Mouse (Mus musculus): Measurements from ENCODE around the gene Lrp2. TPM values are rescaled to one million over a fixed set of nuclear protein-coding genes. Genes with fewer than 3 reads are reported as not detected.
A peak's percentile ranks its signal among the peaks of the same experiment; 100 is the strongest.

Lrp2 gene
- polyA plus RNA-seq, 3 experiments from 2014 or later = not detected

DNA sequence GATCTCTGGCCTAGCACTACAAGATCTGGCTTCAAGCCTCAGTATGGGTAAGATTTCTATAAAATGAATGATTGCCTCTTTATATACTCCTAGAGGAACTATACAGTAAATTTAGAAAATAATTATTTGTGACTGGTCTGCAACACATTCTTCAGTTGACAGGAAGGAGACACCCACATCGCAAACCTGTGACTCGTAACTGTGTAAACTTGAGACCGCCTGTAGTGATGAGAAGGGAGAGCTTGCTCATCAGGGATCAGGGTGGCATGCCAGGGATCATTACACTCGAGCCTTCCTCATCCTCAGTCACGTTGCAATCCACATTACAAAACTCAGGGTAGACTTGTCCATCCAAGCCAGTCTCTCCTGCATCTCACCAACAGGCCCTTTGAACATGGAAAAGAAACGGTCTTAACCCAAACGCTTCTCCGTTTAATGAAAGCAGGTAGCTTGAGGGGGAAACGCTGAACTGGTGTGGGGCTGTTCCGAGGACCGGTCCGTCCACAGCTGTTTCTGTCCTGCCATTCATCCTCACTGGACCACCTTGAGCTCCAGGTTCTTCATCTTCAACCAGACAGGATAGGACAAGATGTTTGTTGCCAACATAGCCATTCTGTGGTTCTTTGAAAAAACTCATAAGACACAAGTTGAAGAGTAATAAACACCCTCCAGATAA, 189.0 kb downstream of the Lrp2 start:
- no peak for ATAC-seq

DNA sequence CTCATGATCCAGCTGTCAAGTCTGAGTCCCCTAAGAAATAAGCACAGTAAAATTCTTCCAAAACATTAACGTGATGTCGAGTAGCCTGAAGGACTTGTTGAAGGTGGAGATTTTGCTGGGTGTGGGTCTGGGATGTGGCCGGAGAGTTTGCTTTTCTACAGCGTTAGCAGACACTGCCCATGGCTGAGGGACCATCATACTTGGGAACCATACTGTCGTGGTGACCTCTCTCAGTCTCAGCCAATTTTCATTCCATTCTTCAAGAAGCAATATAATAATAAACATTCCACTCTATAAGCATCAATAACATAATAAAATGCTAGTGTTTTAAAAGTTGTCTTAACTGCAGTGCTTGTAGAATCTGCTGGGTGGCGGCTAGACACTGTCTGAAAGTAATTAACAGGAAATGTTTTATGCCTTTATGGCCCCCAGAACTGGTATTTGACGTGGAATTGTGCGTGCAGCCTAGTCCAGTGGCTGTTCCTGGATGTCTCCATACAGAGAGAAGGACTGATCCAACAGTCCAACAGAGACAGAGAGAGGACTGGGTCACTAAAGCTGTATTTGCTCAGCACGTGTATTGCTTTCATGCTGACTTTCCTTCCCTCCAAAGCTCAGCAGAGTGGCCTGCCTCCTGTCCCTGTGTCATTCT, 190.1 kb downstream of the Lrp2 start:
- ATAC-seq = no peak

DNA sequence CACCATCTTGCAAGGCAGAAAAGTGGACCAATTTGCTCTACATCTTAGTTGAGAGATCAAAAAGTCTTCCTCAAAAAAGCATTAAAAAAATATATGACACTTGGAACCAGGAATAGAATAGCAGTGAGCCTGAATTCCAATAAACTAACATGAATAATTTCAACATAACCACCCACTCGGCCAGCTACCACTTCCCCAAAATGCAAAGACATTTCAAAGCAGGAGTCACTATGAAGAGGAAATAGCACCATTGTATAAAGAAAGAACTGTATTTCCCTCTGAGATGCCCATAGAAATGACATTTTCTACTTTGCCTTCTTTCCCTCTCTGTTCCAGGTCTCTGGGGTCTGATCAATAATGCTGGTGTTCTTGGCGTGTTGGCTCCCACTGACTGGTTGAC, 191.9 kb downstream of the Lrp2 start:
- ATAC-seq = no peak

DNA sequence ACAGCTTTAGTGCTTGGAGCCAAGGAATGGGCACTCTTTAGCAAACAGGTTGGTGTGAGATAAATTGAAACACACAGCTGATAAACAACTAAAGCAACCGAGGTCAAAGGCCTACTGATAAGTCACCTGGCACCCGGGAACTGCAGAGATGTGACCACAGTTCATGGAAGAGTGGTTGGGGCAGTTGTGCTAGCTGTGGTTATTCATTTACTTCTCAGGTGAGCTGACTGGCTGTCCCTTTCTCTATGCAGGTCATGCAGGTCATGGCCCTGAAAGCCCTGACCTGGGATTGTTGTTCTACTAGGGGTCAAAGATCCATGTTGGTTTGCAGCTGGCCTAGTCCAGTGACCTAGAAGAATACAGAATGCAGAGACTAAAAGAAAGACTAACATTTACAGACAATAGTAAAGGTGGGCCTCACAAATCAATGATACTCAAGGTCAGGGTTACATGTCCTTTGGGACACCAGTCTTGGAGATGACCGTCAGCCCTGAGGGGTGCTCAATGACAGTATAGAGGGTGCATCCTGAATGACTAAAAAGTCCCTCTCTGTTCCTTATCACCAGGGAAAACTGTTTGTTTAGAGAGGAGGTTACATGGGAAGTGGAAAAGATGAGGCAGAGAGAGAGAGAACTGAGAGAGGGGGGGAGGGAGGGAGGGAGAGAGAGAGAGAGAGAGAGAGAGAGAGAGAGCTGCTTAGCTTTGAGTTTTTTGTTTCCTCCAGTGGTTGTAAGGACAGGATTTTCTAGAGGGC, 199.6 kb downstream of the Lrp2 start:
- ATAC-seq = no peak

DNA sequence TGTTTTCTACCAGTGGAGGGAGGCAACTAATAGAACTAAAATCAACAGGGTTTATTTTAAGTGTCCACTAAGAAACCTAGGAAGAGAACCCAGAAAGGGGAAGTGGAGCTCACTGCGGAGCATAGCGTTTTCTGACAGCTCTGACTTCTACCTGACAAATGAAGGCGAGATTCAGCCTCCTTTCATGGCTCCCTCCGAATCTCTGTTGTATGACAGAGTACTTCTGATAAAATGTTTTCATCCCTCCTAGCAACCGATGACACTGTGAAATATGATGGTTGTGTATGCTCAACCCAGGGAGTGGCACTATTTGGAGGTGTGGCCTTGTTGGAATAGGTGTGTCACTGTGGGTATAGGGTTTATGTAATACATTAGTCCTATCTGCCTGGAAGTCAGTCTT, 203.0 kb downstream of the Lrp2 start:
- ATAC-seq = no peak

DNA sequence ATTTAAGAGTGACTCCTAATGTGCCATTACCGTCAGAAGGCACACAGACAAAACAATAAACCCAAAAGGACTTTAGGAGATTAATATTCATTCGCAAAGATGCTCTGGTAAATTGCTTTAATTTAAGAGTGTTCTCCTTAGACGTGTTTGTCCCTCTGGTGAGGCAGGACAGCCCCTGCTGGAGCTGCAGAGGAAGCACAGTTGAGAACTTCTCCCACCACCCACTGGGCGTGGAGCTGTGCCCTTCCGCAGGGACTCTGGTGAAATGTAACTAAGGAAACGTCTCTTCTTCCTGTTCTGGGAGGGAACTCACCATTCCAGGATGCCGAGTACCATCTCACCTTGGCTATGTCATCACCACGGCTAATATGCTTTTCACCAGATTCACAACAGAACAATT, 204.1 kb downstream of the Lrp2 start:
- no peak for ATAC-seq

DNA sequence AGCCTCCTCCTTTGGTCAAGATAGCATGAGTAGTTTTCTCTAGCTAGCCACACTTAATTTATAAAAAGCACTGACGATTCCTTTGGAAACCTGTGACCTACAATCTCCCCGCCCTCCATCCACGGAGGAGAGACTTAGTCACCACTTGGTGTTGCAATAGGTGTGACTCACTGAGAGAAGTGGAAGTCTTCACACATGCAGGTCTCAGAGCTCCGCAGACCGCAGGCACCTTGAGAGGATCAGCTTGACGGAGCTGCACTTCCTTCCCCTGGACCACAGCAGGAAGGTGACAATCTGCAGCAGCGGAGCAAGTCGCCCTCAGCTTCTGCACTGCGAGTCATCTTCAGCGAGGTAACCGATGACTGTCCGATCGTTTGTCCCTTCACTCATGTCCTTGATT, 205.6 kb downstream of the Lrp2 start, which contains the start of gene Dhrs9:
Gene Dhrs9 (plus strand): TSS at position 165 of the 400 bp plus-strand sequence.
- peak; percentile 48 for ATAC-seq

DNA sequence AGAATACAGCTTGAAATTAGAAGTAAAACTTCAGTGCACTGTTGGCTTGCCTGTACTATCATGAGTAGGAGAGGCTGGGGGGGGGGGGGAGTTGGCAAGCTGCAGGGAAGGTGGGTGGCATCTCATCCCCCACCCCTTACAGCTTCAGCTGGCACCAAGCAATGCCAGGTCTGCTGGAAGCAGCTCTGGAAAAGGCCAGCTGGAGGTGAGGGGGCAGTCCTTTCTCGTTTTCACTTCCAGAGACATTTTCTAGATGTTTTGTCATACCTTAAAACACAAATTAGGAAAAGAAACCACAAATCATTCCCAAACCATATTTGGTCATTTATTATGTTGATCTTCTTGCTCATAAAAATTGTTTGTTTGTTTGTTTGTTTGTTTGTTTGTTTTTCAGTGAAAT, 206.1 kb downstream of the Lrp2 start:
- ATAC-seq = no peak

DNA sequence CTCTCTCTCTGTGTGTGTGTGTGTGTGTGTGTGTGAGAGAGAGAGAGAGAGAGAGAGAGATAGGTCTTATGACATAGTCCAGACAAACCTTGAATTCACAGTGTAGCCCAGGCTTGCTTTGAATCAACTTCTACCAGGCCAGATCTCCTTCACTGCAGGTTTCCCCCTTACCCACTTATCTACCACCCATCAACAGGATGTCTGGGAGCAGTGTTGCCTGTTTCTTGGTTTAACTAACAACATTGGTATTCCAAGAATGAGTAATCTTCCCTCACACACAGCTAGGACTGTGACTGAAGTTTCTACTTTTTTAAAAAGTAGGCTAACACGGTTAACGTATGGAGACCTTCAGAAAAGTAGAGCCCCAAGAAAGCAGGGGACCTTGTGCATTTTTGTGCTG, 209.1 kb downstream of the Lrp2 start:
- no peak for ATAC-seq

Other genes with a start within 250 kb of the Lrp2 start
- not detected for gene Abcb11, start 243.4 kb downstream of the Lrp2 start, polyA plus RNA-seq (2017; shearing (Covaris generic))
- gene Dhrs9, start 205.6 kb downstream of the Lrp2 start, polyA plus RNA-seq (2017; shearing (Covaris generic)) = not detected
- gene Bbs5, start 61.1 kb upstream of the Lrp2 start, polyA plus RNA-seq (2017; shearing (Covaris generic)) = under 1 TPM in 1 of 3 experiments, not detected in 2; 0.52 TPM
- gene Klhl41, start 84.1 kb upstream of the Lrp2 start, polyA plus RNA-seq (2017; shearing (Covaris generic)) = not detected
- 10 to 100 TPM in 2 of 3 experiments, 1 to 10 TPM in 1; 9.4 to 11.3 (median 11.1) TPM for gene Fastkd1, start 127.5 kb upstream of the Lrp2 start, polyA plus RNA-seq (2017; shearing (Covaris generic))
- 100 to 1,000 TPM; 199 to 210 (median 207) TPM for gene Ppig, start 136.5 kb upstream of the Lrp2 start, polyA plus RNA-seq (2017; shearing (Covaris generic))
- 1 to 10 TPM; 3.8 to 4.6 (median 4.3) TPM for gene Ccdc173, start 203.5 kb upstream of the Lrp2 start, polyA plus RNA-seq (2017; shearing (Covaris generic))
- gene Phospho2, start 203.6 kb upstream of the Lrp2 start, polyA plus RNA-seq (2017; shearing (Covaris generic)) = 10 to 100 TPM; 42.9 to 51.1 (median 50.9) TPM
- 1 to 10 TPM in 1 of 3 experiments, under 1 TPM in 1, not detected in 1; 0.12 to 1.1 TPM for gene Klhl23, start 235.9 kb upstream of the Lrp2 start, polyA plus RNA-seq (2017; shearing (Covaris generic))